Mouse (Mus musculus) lung, embryonic 14.5 days (tissue): ENCODE measurements around the gene Efna3. TPM values are rescaled to one million over a fixed set of nuclear protein-coding genes. Genes with fewer than 3 reads are reported as not detected.

Experiments
- ATAC-seq: fragments of 200-750 bp; cut with Nextera tagmentation; 2 replicates; pipeline ENCODE4 v1.8.0; 2017; ENCODE audit warnings: mild to moderate bottlenecking, moderate TSS enrichment, moderate library complexity; ENCODE audit not compliant: insufficient read depth
- DNase-seq: peaks from one replicate; pipeline ENCODE4 v3.0.0-alpha.2; 2015
- H3K27ac ChIP-seq: fragments of 300-500 bp; sonication (generic); 2 replicates; pipeline ENCODE4 v1.5.1; 2014; ENCODE audit warnings: low read depth, mild to moderate bottlenecking, moderate library complexity
- H3K27me3 ChIP-seq: fragments of 300-500 bp; sonication (generic); 2 replicates; pipeline ENCODE4 v1.6.1; 2014; ENCODE audit warnings: low read length, control low read depth; ENCODE audit not compliant: insufficient read depth
- H3K36me3 ChIP-seq: fragments of 300-500 bp; sonication (generic); 2 replicates; pipeline ENCODE4 v1.6.1; 2014; ENCODE audit warnings: control low read depth; ENCODE audit not compliant: insufficient read depth
- H3K4me1 ChIP-seq: fragments of 300-500 bp; sonication (generic); 2 replicates; pipeline ENCODE4 v1.6.1; 2014; ENCODE audit warnings: antibody characterized with exemption, control low read depth; ENCODE audit not compliant: insufficient read depth
- H3K4me2 ChIP-seq: fragments of 300-500 bp; sonication (generic); 2 replicates; pipeline ENCODE4 v1.6.1; 2014; ENCODE audit warnings: mild to moderate bottlenecking
- H3K4me3 ChIP-seq: fragments of 300-500 bp; sonication (generic); 2 replicates; pipeline ENCODE4 v1.5.1; 2014; ENCODE audit warnings: low read depth, low read length
- H3K9ac ChIP-seq: fragments of 300-500 bp; sonication (generic); 2 replicates; pipeline ENCODE4 v1.6.1; 2014
- H3K9me3 ChIP-seq: fragments of 300-500 bp; sonication (generic); 2 replicates; pipeline ENCODE4 v1.6.1; 2016; ENCODE audit warnings: low read depth, low read length, control low read depth
- CTCF ChIP-seq: IDR thresholded peaks from 2 replicates; pipeline ENCODE4 v1.5.1; 2016; ENCODE audit warnings: antibody characterized with exemption, low read depth
- WGBS: fragments of 180-500 bp; shearing (Covaris S2); extraction: QIAGEN DNeasy Blood & Tissue Kit; methylation state at CpG from one replicate; pipeline ENCODE4 v1.1.7; 2014; 5-methylcytosine and 5-hydroxymethylcytosine counted together
- polyA plus RNA-seq: library from polyadenylated mRNA; unstranded; fragments of >200 nt; fragmentation: Nextera tagmentation; extraction: Ambion mirVana; gene quantifications from 2 replicates; pipeline ENCODE4 v1.2.1, GENCODE M21; 2014

The Efna3 gene
- 4.7 and 5.8 TPM in 2 replicates for polyA plus RNA-seq

DNA sequence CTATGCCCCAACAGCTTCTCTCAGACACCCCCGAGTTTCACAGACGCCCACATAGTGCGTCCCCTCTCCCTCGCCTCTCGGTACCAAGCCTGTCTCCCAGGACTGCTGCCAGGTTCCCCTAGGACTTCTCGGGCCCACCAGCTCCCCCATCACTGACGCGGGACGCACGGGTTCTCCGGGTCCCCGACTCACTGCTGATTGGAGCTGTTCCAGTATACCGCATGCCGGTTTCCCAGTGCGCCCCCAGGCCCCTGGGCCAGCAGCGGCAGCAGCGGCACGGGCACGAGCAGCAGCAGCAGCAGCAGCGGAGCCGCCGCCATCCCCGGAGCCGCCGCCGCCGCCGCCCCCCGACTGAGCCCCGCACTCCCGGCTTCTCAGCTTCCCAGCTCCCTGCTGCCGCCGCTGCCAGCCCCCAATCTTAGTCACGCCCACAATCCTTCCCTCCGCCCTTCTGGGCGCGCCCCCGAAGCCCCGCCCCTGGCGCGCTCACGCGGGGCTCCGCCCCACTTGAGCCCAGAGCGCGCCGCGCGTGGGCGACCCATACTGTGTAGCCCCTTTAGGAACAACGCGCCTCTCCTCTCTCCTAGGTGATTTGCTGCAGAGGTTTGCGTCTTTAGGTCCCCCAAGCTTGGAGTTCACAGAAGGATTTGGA lies at the start of gene Efna3:
TSS of gene Efna3 (minus strand) at position 452 of the 652 bp plus-strand sequence.
- H3K4me2 ChIP-seq = peak within 1 kb of the TSS; percentile 98
- no peak for TF ChIP-seq CTCF

DNA sequence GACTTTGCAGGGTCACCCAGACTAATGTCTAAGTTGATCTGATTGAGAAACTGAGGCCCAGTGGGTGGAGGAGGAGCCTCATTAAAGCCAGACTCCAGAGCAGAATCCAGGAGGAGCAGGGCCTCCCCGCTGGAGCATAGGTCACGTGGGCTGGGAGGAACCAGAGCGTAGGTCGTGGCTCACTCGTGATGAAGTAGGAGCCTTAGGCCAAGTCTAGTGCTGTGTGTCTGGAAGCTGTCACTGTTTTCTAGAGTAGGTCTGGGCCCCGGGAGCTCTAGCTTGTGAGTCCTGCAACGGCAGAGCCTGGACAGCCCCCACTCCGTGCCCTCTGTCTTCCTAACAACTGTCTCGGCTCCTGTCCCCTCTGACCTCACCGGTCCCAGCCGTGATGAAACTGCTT lies 44.6 kb upstream of the Efna3 start:
- ATAC-seq (no peak), DNase-seq (no peak)
- 49% methylated on average over 11 of the region's 11 CpGs for WGBS
- Histone ChIP-seq H3K4me3 (no peak overlapping the region), H3K4me2 (no peak overlapping the region), H3K9me3 (no peaks in the 10 kb centered on the region), H3K36me3 (no peaks in the 10 kb centered on the region), H3K4me1 (no peaks in the 10 kb centered on the region), H3K9ac (no peak overlapping the region), H3K27ac (no peak overlapping the region), H3K27me3 (no peaks in the 10 kb centered on the region)
- TF ChIP-seq CTCF = no peak

More for the DNA sequence above, at the start of gene Efna3:
- Histone ChIP-seq H3K9ac (peak within 1 kb of the TSS; percentile 56), H3K9me3 (no peaks in the 10 kb centered on the region), H3K27ac (no peak within 1 kb of the TSS), H3K36me3 (no peaks in the 10 kb centered on the region), H3K4me1 (peaks cover 25% of the 10 kb centered on the region), H3K4me3 (peak within 1 kb of the TSS; percentile 61), H3K27me3 (peaks cover 53% of the 10 kb centered on the region)
- ATAC-seq (peak; percentile 23), DNase-seq (peak; percentile 90)
- under 1% methylated on average over 53 of the region's 53 CpGs for WGBS

DNA sequence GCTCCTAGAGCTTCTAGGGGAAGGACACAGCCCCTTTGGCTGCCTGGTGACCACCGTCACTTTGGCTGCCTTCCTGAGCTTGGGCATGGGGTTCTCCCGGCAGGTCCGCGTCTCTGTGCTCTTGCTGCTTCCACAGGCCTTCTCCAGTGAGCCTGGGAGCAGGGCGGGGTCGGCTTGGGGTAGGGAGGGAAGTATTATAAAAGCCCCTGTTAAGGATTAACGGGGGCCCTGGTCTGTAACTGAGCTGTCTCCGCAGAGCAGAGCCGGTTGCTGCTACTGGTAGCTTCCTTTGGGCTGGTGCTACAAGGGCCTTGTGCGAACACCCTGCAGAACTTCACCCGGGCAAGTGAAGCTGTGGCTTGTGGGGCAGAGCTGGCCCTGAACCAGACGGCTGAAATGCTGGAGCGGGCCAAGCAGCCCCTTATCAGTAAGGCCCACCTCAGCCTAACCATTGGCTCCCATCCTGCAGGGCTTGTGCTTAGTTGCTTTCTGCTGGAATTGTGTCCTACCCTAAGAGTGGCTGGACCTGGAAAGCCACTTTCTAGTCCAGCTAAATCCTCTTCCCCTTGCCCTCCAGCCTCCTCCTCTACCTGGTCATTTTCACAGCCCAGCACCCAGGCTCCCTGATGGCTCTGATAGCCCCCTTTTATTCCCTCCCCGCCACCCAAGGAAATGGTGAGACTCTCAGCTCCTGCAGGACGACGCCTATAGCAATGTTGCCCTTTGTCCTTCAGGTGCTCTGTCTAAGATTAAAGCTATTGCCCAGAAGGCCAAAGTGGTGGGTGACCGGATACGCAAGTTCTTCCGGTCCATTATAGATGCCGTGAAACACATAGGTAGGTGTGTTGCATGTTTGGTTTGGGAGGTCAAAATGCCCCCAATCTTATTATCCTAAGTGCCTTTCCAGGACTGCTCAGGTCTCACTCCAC lies 43.0 kb upstream of the Efna3 start:
- H3K4me1 ChIP-seq = no peaks in the 10 kb centered on the region

DNA sequence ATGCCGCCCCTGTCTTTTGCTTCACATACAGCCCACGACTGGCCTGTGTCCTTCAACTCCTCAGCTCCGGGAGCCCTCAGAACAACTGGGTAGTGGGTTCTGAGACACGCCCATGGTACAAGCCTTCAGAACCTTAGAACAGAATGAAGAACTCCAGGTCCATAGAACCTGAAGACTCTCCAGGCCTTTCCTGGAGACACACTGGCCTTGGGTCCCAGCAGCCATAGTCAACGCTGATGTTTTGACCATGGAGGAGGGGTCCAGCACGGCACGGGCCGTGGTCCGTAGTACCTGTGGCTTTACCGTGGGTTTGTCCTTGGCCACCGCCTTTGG lies 42.4 kb upstream of the Efna3 start, which contains the start of gene Dcst1:
TSS of gene Dcst1 (minus strand) at position 101 of the 333 bp plus-strand sequence.
- H3K9ac ChIP-seq = no peak within 1 kb of the TSS
- no peak within 1 kb of the TSS for H3K4me3 ChIP-seq
- H3K27me3 ChIP-seq = no peaks in the 10 kb centered on the region
- WGBS = 92% methylated on average over 11 of the region's 11 CpGs
- H3K36me3 ChIP-seq = no peaks in the 10 kb centered on the region
- H3K4me2 ChIP-seq = no peak within 1 kb of the TSS
- no peaks in the 10 kb centered on the region for H3K4me1 ChIP-seq
- H3K9me3 ChIP-seq = no peaks in the 10 kb centered on the region
- DNase-seq (no peak), ATAC-seq (no peak)
- no peak for TF ChIP-seq CTCF
- no peak within 1 kb of the TSS for H3K27ac ChIP-seq

More for the DNA sequence above, 43.0 kb upstream of the Efna3 start:
- ATAC-seq = no peak
- Histone ChIP-seq H3K4me3 (no peak overlapping the region), H3K4me2 (no peak overlapping the region), H3K27me3 (no peaks in the 10 kb centered on the region), H3K9ac (no peak overlapping the region), H3K36me3 (no peaks in the 10 kb centered on the region), H3K27ac (no peak overlapping the region), H3K9me3 (no peaks in the 10 kb centered on the region)
- no peak for TF ChIP-seq CTCF
- no peak for DNase-seq
- WGBS = 62% methylated on average over 20 of the region's 20 CpGs

DNA sequence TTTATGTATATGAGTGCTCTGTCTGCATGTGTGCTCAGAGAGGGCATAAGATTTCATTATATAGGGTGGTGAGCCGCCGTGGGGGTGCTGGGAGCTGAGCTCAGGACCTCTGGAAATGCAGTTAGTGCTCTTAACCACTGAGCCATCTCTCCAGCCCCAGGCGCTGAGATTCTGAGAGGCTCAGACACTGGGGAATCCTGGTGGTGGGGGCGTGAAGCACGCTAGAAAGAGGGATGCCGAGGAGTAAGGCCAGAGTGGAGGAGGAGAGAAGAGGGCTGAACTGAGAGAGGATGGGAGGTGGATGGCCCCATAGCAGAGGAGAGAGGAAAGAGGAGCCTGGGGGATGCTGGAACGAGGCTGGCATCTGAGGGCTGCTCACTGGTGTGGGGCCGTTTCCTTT lies 41.9 kb upstream of the Efna3 start:
- ATAC-seq (no peak), DNase-seq (no peak)
- no peak for TF ChIP-seq CTCF

DNA sequence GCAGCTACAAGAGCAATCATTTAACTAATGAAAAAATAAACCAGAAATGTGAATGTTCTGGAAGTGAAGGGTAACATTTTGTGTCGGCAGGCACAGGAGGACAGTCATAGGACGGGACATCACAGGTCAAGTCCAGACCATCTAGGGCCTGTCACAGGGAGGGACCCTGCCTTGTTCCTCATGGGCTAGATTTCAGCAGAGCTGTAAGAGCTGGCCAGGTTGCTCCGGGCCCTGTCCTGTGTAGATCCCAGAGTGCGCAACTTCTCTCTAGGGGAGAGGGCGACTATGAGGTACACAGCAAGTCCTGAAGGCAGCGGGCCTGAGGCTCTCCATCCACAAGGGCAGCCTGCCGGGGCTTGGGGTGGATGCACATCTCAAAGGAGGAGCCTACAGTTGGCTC lies 38.9 kb upstream of the Efna3 start, which contains the start of gene Dcst2:
TSS of gene Dcst2 (plus strand) at position 301 of the 400 bp plus-strand sequence.
- H3K9ac ChIP-seq = no peak within 1 kb of the TSS
- no peaks in the 10 kb centered on the region for H3K4me1 ChIP-seq
- no peaks in the 10 kb centered on the region for H3K27me3 ChIP-seq
- WGBS = 80% methylated on average over 7 of the region's 7 CpGs
- H3K9me3 ChIP-seq = no peaks in the 10 kb centered on the region
- TF ChIP-seq CTCF = no peak
- H3K36me3 ChIP-seq = no peaks in the 10 kb centered on the region
- DNase-seq = no peak
- no peak within 1 kb of the TSS for H3K4me3 ChIP-seq
- H3K27ac ChIP-seq = no peak within 1 kb of the TSS
- no peak for ATAC-seq
- no peak within 1 kb of the TSS for H3K4me2 ChIP-seq

More for the DNA sequence above, 41.9 kb upstream of the Efna3 start:
- Histone ChIP-seq H3K4me1 (no peaks in the 10 kb centered on the region), H3K9me3 (no peaks in the 10 kb centered on the region), H3K27me3 (no peaks in the 10 kb centered on the region), H3K36me3 (no peaks in the 10 kb centered on the region), H3K4me3 (no peak overlapping the region), H3K9ac (no peak overlapping the region), H3K4me2 (no peak overlapping the region), H3K27ac (no peak overlapping the region)
- 61% methylated on average over 8 of the region's 8 CpGs for WGBS

DNA sequence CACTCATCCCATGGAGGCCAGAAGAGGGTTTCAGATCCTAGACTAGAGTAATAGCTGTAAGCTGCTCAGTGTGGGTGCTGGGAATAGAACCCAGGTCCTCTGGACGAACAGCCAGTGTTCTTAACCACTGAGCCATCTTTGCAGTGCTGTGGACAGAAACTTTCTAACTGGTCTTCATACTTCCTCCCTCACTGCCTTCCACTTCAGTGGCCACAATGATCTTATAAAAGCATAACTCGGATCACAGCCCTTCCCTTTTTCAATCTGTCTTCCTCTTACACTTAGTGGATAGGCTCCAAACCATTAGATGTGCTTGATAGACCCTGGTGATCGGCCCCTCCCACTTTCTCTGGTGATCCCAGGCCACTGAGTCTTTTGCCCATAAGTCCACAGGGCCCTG lies 37.5 kb upstream of the Efna3 start:
- TF ChIP-seq CTCF = no peak
- H3K4me3 ChIP-seq = no peak overlapping the region
- DNase-seq (no peak), ATAC-seq (no peak)
- no peaks in the 10 kb centered on the region for H3K4me1 ChIP-seq
- H3K36me3 ChIP-seq = no peaks in the 10 kb centered on the region
- 73% methylated on average over 3 of the region's 3 CpGs for WGBS
- H3K9ac ChIP-seq = no peak overlapping the region
- no peak overlapping the region for H3K27ac ChIP-seq
- no peaks in the 10 kb centered on the region for H3K9me3 ChIP-seq
- H3K27me3 ChIP-seq = no peaks in the 10 kb centered on the region
- H3K4me2 ChIP-seq = no peak overlapping the region
